Comparison of ENCODE assay signal across 8 mouse cellular contexts in genomic region chr8:84656191-84656525, GRCm38 (mm10). TPM values are rescaled to one million over a fixed set of nuclear protein-coding genes. Genes with fewer than 3 reads are reported as not detected.
A peak's percentile ranks its signal among the peaks of the same experiment; 100 is the strongest.
DNase-seq lines count a peak whose midpoint lies in the region; ATAC-seq and TF ChIP-seq lines count a peak whose summit lies in the region.

No protein-coding gene starts in this region.

- peak overlapping the region; percentile 47 for H3K4me2 ChIP-seq in forebrain, embryonic 16.5 days (ENCODE audit: low read length)
- peak overlapping the region; percentile 85 for H3K4me2 ChIP-seq in limb, embryonic 11.5 days (ENCODE audit: low read depth, severe bottlenecking)
- peak overlapping the region; percentile 61 for H3K4me2 ChIP-seq in neural tube, embryonic 11.5 days (ENCODE audit: low read depth)

- peak overlapping the region; percentile 77 to 83 for H3K4me3 ChIP-seq in ES-E14 (ENCODE audit: insufficient read depth in 1 of 2, low read depth in 1 of 2, low read length in 2 of 2, poor library complexity in 1 of 2, severe bottlenecking in 1 of 2)
- H3K4me3 ChIP-seq in forebrain, embryonic 16.5 days (replicated peaks; ENCODE audit: low read length) = peak overlapping the region; percentile 25
- peak overlapping the region; percentile 29 for H3K4me3 ChIP-seq in limb, embryonic 11.5 days (ENCODE audit: low read depth, low read length)
- peak overlapping the region; percentile 17 for H3K4me3 ChIP-seq in neural tube, embryonic 11.5 days (ENCODE audit: low read depth, low read length)

- peak overlapping the region; percentile 89 for H3K9ac ChIP-seq in ES-E14 (ENCODE audit: insufficient read depth, low read depth, low read length, poor library complexity, severe bottlenecking)
- H3K9ac ChIP-seq in forebrain, embryonic 16.5 days (replicated peaks; ENCODE audit: low read depth, low read length) = peak overlapping the region; percentile 49
- peak overlapping the region; percentile 81 for H3K9ac ChIP-seq in limb, embryonic 11.5 days (ENCODE audit: low read length)
- peak overlapping the region; percentile 65 for H3K9ac ChIP-seq in neural tube, embryonic 11.5 days (ENCODE audit: low read length)

- H3K4me1 ChIP-seq in ES-E14 (ENCODE audit: control insufficient read depth in 2 of 2, insufficient read depth in 2 of 2, low read length in 2 of 2, poor library complexity in 1 of 2) = peaks cover 11 to 14% of the 10 kb centered on the region in 2 experiments
- H3K4me1 ChIP-seq in forebrain, embryonic 16.5 days (replicated peaks; ENCODE audit: control insufficient read depth, insufficient read depth, low read length) = peaks cover 35% of the 10 kb centered on the region
- H3K4me1 ChIP-seq in limb, embryonic 11.5 days (ENCODE audit: control insufficient read depth, insufficient read depth, low read length) = peaks cover 43% of the 10 kb centered on the region
- H3K4me1 ChIP-seq in neural tube, embryonic 11.5 days (ENCODE audit: control insufficient read depth, insufficient read depth, low read length) = peaks cover 39% of the 10 kb centered on the region

- H3K27me3 ChIP-seq in forebrain, embryonic 16.5 days (replicated peaks; ENCODE audit: control insufficient read depth, insufficient read depth, low read length) = no peaks in the 10 kb centered on the region
- no peaks in the 10 kb centered on the region for H3K27me3 ChIP-seq in limb, embryonic 11.5 days (ENCODE audit: control insufficient read depth, insufficient read depth, low read length)
- H3K27me3 ChIP-seq in neural tube, embryonic 11.5 days (ENCODE audit: control insufficient read depth, insufficient read depth, low read length) = no peaks in the 10 kb centered on the region

- H3K27ac ChIP-seq in ES-E14 (ENCODE audit: insufficient read depth, low read depth, low read length, poor library complexity, severe bottlenecking) = peak overlapping the region; percentile 97
- H3K27ac ChIP-seq in forebrain, embryonic 16.5 days (ENCODE audit: low read length) = peak overlapping the region; percentile 71
- H3K27ac ChIP-seq in limb, embryonic 11.5 days (replicated peaks; ENCODE audit: low read depth, low read length) = peak overlapping the region; percentile 100
- H3K27ac ChIP-seq in neural tube, embryonic 11.5 days (ENCODE audit: low read depth, low read length) = peak overlapping the region; percentile 94

- no peaks in the 10 kb centered on the region for H3K36me3 ChIP-seq in ES-E14 (ENCODE audit: control insufficient read depth, insufficient read depth, low read length, poor library complexity, severe bottlenecking)
- H3K36me3 ChIP-seq in forebrain, embryonic 16.5 days (ENCODE audit: control insufficient read depth, insufficient read depth) = no peaks in the 10 kb centered on the region
- H3K36me3 ChIP-seq in limb, embryonic 11.5 days (ENCODE audit: control insufficient read depth, insufficient read depth, low read length) = no peaks in the 10 kb centered on the region
- H3K36me3 ChIP-seq in neural tube, embryonic 11.5 days (ENCODE audit: control insufficient read depth, insufficient read depth, low read length) = no peaks in the 10 kb centered on the region

- in situ Hi-C loops in ES-E14 (cut with MboI; ENCODE audit: low sequenced_read_pairs in 2 of 2, unreplicated experiment in 2 of 2) = no loop called here

- H3K9me3 ChIP-seq in ES-E14 (ENCODE audit: control insufficient read depth, insufficient read depth, low read depth, low read length) = no peaks in the 10 kb centered on the region
- H3K9me3 ChIP-seq in forebrain, embryonic 16.5 days (ENCODE audit: control insufficient read depth, low read length) = no peaks in the 10 kb centered on the region
- no peaks in the 10 kb centered on the region for H3K9me3 ChIP-seq in limb, embryonic 11.5 days (ENCODE audit: control insufficient read depth, low read length)
- no peaks in the 10 kb centered on the region for H3K9me3 ChIP-seq in neural tube, embryonic 11.5 days (ENCODE audit: control insufficient read depth, low read length)

- 0 out of 2 replicates have a peak, but pooled peaks have one; percentile 5 for ATAC-seq in forebrain, embryonic 16.5 days
- peak; percentile 54 for ATAC-seq in limb, embryonic 11.5 days (ENCODE audit: insufficient number of reproducible peaks, low FRiP score, low TSS enrichment, low read depth)
- ATAC-seq in neural tube, embryonic 11.5 days (ENCODE audit: insufficient read depth, low FRiP score, low TSS enrichment) = peak; percentile 43
- ATAC-seq in erythroid progenitor cell, adult 5-6 weeks (replicated peaks; ENCODE audit: low FRiP score, poor library complexity, severe bottlenecking) = no peak

- WGBS in forebrain, embryonic 16.5 days = 2% methylated on average over 10 of the region's 10 CpGs
- under 1% methylated on average over 10 of the region's 10 CpGs for WGBS in limb, embryonic 11.5 days
- WGBS in neural tube, embryonic 11.5 days = 2% methylated on average over 10 of the region's 10 CpGs

- DNase-seq in CD4-positive helper T cell, adult 2 months (ENCODE audit: low read depth, low spot score) = peak; percentile 27
- DNase-seq in ES-E14 (ENCODE audit: low read depth, low spot score) = no peak
- peak; percentile 99 for DNase-seq in limb, embryonic 11.5 days (ENCODE audit: low spot score)
- peak; percentile 86 for DNase-seq in neural tube, embryonic 11.5 days (ENCODE audit: low spot score)
- no peak for DNase-seq in left cerebral cortex, adult 8-10 months (ENCODE audit: low spot score in 2 of 2)
- DNase-seq in layer of hippocampus, postnatal 36 days = no peak

TF ChIP-seq in ES-E14, 5 proteins besides CTCF, POLR2A, EP300 and RAD21:
- TF ChIP-seq ZC3H11A (IDR thresholded peaks at IDR 0.05; ENCODE audit: borderline replicate concordance, low read depth, low read length) = no peak
- TF ChIP-seq CHD2 (IDR thresholded peaks at IDR 0.05; ENCODE audit: low read depth, low read length) = no peak
- TF ChIP-seq HCFC1 (IDR thresholded peaks at IDR 0.05; ENCODE audit: borderline replicate concordance, insufficient read depth, low read length) = no peak

RNA-seq across cellular contexts. Expression of gene Ier2, which starts 6.5 kb away (rescaled TPM):
- 49.3 and 49.7 TPM in 2 replicates for total RNA-seq in ES-E14 (2012; rRNA removed)
- 22.5 and 25.5 TPM in 2 replicates for polyA plus RNA-seq in forebrain, embryonic 16.5 days (2015; fragmentation: Nextera tagmentation; extraction: Ambion mirVana)
- polyA plus RNA-seq in limb, embryonic 11.5 days (2014; fragmentation: Nextera tagmentation; extraction: Ambion mirVana) = 149 and 156 TPM in 2 replicates
- 71.6 and 79.4 TPM in 2 replicates for polyA plus RNA-seq in neural tube, embryonic 11.5 days (2014; fragmentation: Nextera tagmentation; extraction: Ambion mirVana)
- total RNA-seq in left cerebral cortex, adult 8-10 months (2022) = 10 to 100 TPM in 2 of 4 experiments, 1 to 10 TPM in 2; 5.9 to 15.8 (median 8.9) TPM
- 10.9 and 16.2 TPM in 2 replicates for total RNA-seq in erythroid progenitor cell, adult 5-6 weeks (2015; ENCODE audit: low replicate concordance)
- 7.6 and 8.1 TPM in 2 replicates for total RNA-seq in erythroid progenitor cell, adult 5-6 weeks (2017; ENCODE audit: low replicate concordance)
- 1 to 10 TPM; 7.2 to 7.6 TPM for total RNA-seq in layer of hippocampus, postnatal 36 days (2021)

RNA-seq across cellular contexts. Expression of gene Trmt1, which starts 29.9 kb away (rescaled TPM):
- total RNA-seq in ES-E14 (2012; rRNA removed) = 260 and 334 TPM in 2 replicates
- 63.4 and 73.3 TPM in 2 replicates for polyA plus RNA-seq in forebrain, embryonic 16.5 days (2015; fragmentation: Nextera tagmentation; extraction: Ambion mirVana)
- polyA plus RNA-seq in limb, embryonic 11.5 days (2014; fragmentation: Nextera tagmentation; extraction: Ambion mirVana) = 65.7 and 65.9 TPM in 2 replicates
- 60.4 and 60.6 TPM in 2 replicates for polyA plus RNA-seq in neural tube, embryonic 11.5 days (2014; fragmentation: Nextera tagmentation; extraction: Ambion mirVana)
- 100 to 1,000 TPM; 101 to 105 (median 103) TPM for total RNA-seq in left cerebral cortex, adult 8-10 months (2022)
- total RNA-seq in erythroid progenitor cell, adult 5-6 weeks (2015; ENCODE audit: low replicate concordance) = 7.9 and 13.4 TPM in 2 replicates
- 18.4 and 23.1 TPM in 2 replicates for total RNA-seq in erythroid progenitor cell, adult 5-6 weeks (2017; ENCODE audit: low replicate concordance)
- 100 to 1,000 TPM in 1 of 2 experiments, 10 to 100 TPM in 1; 95.2 to 115 TPM for total RNA-seq in layer of hippocampus, postnatal 36 days (2021)

RNA-seq across cellular contexts. Expression of gene Nacc1, which starts 31.5 kb away (rescaled TPM):
- total RNA-seq in ES-E14 (2012; rRNA removed) = 75.4 and 85.5 TPM in 2 replicates
- polyA plus RNA-seq in forebrain, embryonic 16.5 days (2015; fragmentation: Nextera tagmentation; extraction: Ambion mirVana) = 15.5 and 15.7 TPM in 2 replicates
- 26.4 and 26.7 TPM in 2 replicates for polyA plus RNA-seq in limb, embryonic 11.5 days (2014; fragmentation: Nextera tagmentation; extraction: Ambion mirVana)
- polyA plus RNA-seq in neural tube, embryonic 11.5 days (2014; fragmentation: Nextera tagmentation; extraction: Ambion mirVana) = 26.2 and 27.0 TPM in 2 replicates
- 10 to 100 TPM; 88.5 to 97.6 (median 93.9) TPM for total RNA-seq in left cerebral cortex, adult 8-10 months (2022)
- 24.3 and 25.6 TPM in 2 replicates for total RNA-seq in erythroid progenitor cell, adult 5-6 weeks (2015; ENCODE audit: low replicate concordance)
- total RNA-seq in erythroid progenitor cell, adult 5-6 weeks (2017; ENCODE audit: low replicate concordance) = 11.8 and 16.9 TPM in 2 replicates
- 10 to 100 TPM; 85.9 to 92.2 TPM for total RNA-seq in layer of hippocampus, postnatal 36 days (2021)

RNA-seq across cellular contexts. Expression of gene Lyl1, which starts 45.1 kb away (rescaled TPM):
- 0.49 and 0.74 TPM in 2 replicates for total RNA-seq in ES-E14 (2012; rRNA removed)
- polyA plus RNA-seq in forebrain, embryonic 16.5 days (2015; fragmentation: Nextera tagmentation; extraction: Ambion mirVana) = 2.6 and 2.9 TPM in 2 replicates
- polyA plus RNA-seq in limb, embryonic 11.5 days (2014; fragmentation: Nextera tagmentation; extraction: Ambion mirVana) = 3.9 and 4.8 TPM in 2 replicates
- polyA plus RNA-seq in neural tube, embryonic 11.5 days (2014; fragmentation: Nextera tagmentation; extraction: Ambion mirVana) = 4.6 and 5.3 TPM in 2 replicates
- total RNA-seq in left cerebral cortex, adult 8-10 months (2022) = 1 to 10 TPM; 2.2 to 4.5 (median 3.4) TPM
- 98.7 and 109 TPM in 2 replicates for total RNA-seq in erythroid progenitor cell, adult 5-6 weeks (2015; ENCODE audit: low replicate concordance)
- 54.7 and 70.5 TPM in 2 replicates for total RNA-seq in erythroid progenitor cell, adult 5-6 weeks (2017; ENCODE audit: low replicate concordance)
- total RNA-seq in layer of hippocampus, postnatal 36 days (2021) = 1 to 10 TPM; 1.2 to 2.0 TPM

Comparison
In these comparisons a context has a peak if more than half of its experiments do, and no peak if none do; other contexts are left out.
1. DNase-seq: peak in CD4-positive helper T cell, adult 2 months (single experiment), limb, embryonic 11.5 days (single experiment) and neural tube, embryonic 11.5 days (single experiment); none in ES-E14 (single experiment), left cerebral cortex, adult 8-10 months (0 of 2) and layer of hippocampus, postnatal 36 days (0 of 2).
2. H3K4me3 ChIP-seq: peak in every context shown above with its lines; median percentile 80 in ES-E14; 29 in limb, embryonic 11.5 days; 25 in forebrain, embryonic 16.5 days; 17 in neural tube, embryonic 11.5 days.
3. Peak in every context shown above with its lines, with median percentiles within 50 percentile points of each other: H3K27ac ChIP-seq, H3K9ac ChIP-seq and H3K4me2 ChIP-seq.